Mouse (Mus musculus) cerebellum, postnatal 36 days (tissue): ENCODE results near the gene Mgat4d.
"Not testable (repeated sequence)": the region's sequence is repeated elsewhere in the genome, so short reads cannot be mapped to it uniquely, and the experiment has no call there.

ENCODE experiments used
- DNase-seq, 2 experiments: peaks; one replicate each; pipeline ENCODE4 v3.0.0; 2021 to 2022; ENCODE audit warnings: mixed read lengths in 2 of 2

Gene Mgat4d

DNA sequence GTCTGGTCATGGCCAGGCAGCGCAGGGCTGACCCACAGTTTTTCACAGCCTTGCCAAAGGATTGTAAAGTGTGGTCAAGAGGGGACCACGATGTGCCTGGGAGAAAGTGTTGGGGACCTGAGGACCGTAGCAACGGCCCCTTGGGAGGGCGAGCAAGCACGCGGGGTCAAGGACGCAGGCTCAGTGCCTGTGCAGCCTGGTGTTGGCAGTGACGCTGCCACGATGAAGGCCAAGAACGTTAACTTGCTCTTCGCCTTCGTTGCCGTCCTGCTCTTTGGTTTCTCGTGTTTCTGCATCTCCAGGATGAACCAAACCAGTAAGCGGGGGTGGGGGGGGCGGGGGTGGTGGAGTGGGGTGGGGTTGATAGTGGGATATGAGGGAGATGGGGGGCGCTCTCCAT is at the start of gene Mgat4d:
Mgat4d (plus strand) TSS at position 209 of the 400 bp plus-strand sequence.
- no peak for DNase-seq

DNA sequence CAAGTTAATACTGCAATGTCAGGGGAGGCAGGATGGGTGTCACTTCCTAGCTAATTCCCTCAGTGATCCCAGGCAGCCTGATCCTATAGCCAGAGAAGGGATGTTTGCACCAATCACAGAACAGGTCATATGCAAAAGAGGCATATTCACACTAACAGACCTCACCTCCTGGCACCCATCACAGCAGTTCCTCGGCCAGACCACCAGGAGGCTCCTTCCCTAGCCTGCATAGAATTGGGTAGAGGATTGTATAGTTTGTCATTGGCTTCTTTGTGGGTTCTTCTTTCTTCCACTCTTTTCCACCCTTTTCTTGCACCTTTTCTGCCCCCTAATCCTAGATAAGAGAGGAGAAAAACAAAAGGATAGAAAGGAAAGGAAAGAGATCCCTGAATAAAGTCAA is 48.1 kb upstream of the Mgat4d start:
- no peak for DNase-seq

- DNase-seq, result no peak
These were observed 43.3 kb upstream of the Mgat4d start for GRCm38 (mm10) chr8:83304946-83305345.

DNA sequence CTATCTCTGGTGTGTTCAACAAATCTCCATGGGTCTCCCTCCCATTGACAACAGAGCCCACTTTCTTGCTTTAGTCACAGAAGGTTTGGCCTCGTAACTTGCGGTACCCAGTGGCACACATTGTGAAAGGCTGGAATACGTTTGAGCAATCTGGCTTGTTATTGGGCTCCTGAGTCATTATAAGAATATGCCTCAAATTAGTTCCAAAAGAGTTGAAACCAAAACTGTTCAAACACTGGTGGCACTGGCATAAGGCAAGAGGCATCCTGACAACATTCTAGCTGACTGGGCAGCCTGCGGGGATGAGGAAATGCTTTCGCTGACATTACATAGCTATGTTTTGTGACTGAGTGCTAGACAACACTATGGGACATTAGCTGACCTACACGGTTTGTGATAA is 38.4 kb upstream of the Mgat4d start:
- no peak for DNase-seq

DNA sequence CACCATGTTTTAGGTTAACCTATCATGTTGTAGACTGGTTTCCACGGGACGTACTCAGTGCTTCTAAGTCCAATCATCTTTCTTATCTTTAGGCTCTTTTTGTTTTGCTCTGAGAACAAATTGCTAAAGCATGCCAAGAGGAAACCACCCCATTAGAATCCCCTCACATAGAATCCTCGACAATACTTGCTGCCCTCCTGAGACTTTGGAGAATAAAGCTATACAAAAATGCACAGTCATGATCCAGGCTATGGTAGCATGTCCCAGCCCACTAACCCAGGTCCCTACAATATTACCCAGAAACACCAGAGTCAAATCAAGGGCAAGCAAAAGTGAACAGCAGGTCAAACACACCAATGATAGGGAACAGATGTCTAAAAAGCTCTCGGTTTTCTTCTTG is 33.2 kb upstream of the Mgat4d start:
- not testable (repeated sequence) for DNase-seq

- DNase-seq, result no peak
These were observed 32.6 kb upstream of the Mgat4d start for GRCm38 (mm10) chr8:83315691-83316090.

DNA sequence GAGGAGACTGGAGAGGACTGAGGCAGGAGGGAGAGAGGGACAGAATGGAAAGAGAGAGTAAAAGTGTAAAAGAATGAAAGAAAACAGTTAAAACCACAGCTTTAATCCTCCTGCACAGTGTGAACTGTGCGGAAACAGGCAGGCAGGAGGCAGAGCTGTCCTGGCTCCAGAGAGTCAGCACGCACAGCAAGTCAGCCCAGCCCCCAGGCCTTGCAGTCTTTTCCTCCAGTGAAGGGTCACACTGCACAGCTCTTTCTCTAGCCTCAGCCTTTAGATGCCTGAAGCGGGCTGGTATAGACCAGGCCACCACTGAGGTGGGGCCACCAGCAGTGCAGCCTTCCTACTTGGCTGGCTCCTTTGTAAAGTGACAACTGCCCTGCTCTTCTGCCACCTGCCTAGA is 27.7 kb upstream of the Mgat4d start:
- no peak for DNase-seq

GRCm38 (mm10) chr8:83322374-83322773 is 25.9 kb upstream of the Mgat4d start:
- DNase-seq, result no peak

- DNase-seq, result no peak
These were observed 25.2 kb upstream of the Mgat4d start for GRCm38 (mm10) chr8:83323056-83323455.

GRCm38 (mm10) chr8:83327889-83328288 is 20.4 kb upstream of the Mgat4d start:
- no peak for DNase-seq

DNA sequence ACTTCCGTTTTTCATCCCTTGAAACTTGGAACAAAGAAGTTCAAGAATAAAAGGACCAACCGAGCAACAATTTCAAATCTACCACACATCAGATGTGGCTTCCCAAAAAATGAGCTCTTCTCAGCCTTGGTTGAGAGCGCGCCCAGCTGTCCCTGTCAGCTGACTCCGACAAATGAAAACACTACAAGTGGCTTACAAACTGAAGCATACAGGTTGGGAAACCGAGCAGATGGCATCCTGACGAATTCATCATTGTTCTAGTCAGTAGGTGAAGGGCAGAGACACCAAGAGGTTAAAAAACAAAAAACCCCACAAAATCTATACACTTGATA is 16.7 kb upstream of the Mgat4d start:
- DNase-seq, result peak; percentile 25 to 28

- DNase-seq, result peak; percentile 95 to 98
These were observed 16.2 kb upstream of the Mgat4d start, which contains the start of gene Elmod2 for GRCm38 (mm10) chr8:83331899-83332697. Gene Elmod2, minus strand, starts transcription at chr8:83332486.

- no peak for DNase-seq
These were observed 15.4 kb upstream of the Mgat4d start for GRCm38 (mm10) chr8:83332864-83333263.

DNA sequence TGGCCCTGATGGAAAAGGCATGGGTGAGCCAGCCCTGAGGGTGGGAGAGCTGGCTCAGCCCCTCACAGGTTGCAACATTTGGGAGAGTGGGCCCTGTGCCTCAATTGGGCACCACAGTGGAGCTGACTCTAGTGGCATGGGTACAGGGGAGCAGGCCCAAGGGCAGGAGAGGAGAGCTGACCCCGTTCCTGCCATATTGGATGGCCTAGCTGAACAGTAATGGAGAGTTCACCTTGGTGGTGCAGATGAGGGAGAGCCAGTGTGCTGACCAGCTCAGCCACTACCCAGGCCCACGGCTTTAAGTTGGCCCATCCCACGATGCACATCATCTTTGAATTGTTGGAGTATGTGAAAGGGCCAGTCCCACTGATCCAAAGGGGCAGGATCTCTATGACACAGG is 6.2 kb upstream of the Mgat4d start:
- no peak for DNase-seq

DNA sequence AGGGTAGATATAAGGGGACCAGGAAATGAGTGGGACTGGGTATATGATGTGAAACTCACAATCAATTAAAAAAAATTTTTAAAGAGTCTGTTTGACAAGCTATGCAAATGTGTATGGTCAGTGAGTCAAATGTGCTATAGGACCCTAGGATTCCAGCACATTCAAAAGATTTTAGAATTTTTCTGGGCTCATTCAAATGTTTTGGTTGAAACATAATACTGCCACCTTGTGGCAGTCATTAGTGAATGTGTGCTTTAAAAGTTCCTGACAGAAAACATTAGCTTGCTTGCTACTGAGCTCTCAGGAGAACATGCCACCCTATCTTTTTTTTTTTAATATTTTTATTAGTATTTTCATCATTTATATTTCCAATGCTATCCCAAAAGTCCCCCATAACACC is 5.6 kb upstream of the Mgat4d start:
- no peak for DNase-seq

- no peak for DNase-seq
These were observed 3.0 kb downstream of the Mgat4d start for GRCm38 (mm10) chr8:83351315-83351714.

DNA sequence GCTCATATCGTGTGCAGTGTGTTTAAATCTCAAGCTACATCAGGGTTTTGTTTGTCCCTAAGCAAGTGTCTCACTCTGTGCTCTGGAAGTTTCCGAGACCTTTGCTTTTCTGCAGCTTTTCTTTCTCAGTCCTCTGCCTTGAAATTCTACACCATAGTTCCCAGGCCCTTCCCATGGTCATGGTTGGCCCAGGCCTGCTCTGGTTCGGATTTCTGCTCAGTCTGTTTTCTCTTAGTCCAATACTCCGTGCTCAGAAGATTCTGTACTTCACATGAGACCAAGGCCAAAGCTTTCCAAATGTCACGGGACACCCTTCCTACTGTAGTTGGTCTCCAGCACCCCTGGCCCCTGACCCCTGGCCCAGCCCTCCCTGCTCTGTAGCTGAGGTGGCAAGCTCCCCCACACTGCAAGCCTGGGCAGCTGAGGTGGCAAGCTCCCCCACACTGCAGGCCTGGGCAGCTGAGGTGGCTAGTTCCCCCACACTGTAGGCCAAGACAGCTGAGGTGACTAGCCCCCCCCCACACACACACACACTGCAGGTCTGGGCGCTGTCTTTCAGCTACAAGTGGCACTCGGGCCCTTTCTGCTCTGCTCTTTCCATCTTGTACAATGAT is 15.0 kb downstream of the Mgat4d start:
- DNase-seq, result no peak

DNA sequence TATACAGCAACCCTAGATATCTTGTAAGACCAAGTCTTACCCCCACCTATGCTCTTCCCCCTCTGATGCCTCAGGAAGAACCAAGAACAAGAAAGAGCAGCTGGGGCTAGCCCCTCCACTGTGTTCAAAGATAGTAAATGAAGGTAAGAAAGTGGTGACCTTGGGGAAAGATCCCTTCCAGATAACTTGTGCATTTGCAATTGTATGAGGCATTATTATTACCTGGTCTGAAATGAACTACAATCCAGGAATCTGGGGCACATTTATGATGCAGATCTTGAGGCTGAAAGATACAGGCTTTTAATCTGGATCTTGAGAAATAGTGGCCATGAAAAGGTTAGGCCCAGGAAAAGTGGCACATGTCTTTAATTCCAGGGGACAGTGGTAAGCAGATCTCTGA is 29.0 kb downstream of the Mgat4d start:
- DNase-seq, result no peak

DNA sequence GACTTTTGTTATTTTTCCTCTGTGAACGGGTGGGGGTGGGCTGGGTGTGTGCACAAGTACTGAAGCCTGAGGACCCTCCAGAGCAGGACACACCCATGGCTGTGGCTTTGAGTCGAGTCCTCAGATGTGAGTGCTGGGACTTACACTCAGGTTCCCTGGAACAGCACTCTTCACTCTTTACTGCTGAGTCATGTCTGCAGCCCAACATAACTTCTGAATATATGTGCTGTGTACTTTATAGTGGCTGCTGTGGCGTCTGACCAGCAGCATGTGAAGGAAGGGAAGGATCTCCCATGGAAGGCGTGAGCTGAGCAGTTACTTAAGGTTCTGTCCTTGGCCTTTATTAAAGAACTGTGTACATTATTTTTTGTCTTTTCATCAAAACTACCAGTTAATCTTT is 31.9 kb downstream of the Mgat4d start:
- DNase-seq, result no peak

DNA sequence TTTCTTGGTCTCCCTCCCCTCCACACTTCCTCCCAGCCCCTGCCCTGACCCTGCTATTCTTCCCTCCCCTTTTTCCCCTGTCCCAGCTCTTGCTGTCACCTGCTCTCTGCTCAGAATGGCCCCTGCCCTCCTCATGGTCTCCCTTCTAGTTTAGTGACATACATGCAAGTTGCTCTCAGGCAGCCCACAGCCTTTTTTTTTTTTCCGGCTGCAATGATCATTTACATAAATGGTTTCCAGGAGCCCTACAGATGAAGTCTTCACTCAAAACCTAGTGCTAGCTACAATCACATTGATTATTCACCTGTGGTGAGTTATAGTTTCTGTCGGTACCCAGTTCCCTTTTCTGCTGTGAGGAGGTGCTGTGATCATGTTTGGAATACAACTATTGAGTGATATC is 32.7 kb downstream of the Mgat4d start:
- no peak for DNase-seq

DNA sequence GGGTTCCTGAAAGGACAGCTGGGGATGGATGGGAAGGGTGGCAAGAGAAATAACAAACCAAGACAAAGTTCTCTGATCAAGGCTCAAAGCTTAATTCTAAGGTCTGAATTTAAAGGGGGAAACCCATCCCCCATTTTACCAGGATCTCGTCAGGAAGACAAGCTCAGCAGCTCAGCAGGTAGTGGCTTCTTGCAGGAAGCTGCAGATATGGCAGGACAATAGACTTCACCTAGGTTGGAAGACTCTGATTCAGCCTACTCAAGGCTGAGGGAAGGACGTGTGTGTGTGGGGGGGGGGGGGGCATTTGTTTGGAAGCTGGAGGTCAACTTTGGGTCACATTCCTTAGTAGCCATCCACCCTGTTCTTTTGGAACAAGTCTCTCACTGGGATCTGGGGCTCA is 34.6 kb downstream of the Mgat4d start:
- DNase-seq, result no peak

DNA sequence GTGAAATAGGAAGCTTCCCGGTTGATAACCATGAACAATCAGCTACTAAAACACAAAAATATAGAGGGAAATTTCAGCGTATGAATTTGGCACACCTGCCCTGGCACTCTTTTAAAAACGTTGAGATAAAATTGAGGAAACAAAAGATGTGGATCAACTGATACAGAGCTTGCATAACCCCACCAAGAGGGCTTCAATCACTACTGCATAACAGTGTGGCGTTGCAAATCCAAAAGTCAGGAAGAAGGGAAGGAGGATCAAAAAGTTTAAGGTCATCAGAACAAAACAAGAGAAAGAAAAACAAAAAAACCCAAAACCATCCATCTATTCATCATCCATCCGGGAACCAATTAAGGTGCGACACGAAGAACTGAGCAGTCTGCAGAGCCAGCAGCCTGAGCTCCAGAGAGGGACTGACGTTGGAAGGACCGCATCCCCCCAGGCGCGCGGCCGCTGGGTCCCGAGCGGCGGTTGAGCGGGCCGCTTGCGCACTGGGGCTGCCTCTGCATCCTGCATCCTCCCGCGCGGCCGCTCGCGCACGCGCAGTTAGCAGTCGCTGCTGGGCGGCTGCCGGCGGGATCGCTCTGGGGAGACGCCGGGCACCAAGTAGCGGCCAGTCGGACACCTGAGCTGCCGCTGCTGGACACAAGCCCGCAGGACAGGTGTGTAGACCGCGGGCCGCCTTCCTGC is 41.2 kb downstream of the Mgat4d start, which contains the start of gene Clgn:
Clgn (plus strand) TSS at position 552 of the 690 bp plus-strand sequence.
- peak; percentile 79 to 83 for DNase-seq

DNA sequence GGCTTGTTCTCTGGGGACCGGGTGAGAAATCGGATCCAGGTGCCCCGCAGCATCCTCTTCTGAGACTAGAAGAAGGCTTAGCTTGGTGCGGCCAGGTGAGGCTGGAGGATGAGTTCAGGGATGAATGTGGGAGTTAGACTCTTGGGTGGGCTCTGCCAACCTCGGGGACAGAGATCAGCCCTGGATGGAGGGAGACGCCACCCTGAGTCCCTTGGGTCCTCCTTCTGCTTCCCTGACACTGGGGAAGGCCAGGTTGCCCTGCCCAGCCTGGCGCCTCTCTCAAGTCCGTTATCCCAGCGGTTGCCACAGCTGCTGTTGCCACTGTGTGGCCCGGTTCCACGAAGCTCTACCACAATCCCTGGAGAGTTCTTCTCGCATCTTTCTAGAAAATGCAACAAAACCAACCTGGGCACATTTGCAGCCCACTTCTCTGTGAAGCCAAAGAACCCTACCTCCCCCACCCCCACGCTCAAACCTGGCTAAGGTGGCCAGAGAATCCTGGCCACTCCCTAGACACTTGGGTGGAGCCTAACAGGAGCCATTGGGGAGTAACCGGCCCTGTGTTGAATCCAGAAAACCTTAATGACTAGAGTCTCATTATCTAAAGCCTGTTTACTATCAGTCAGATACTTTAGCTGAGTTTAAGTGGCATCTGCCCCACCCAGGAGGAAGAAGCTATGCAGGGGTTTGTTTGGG is 41.9 kb downstream of the Mgat4d start:
- DNase-seq, result no peak
